13 mouse cellular contexts compared by ENCODE assay signal in the genomic region with DNA sequence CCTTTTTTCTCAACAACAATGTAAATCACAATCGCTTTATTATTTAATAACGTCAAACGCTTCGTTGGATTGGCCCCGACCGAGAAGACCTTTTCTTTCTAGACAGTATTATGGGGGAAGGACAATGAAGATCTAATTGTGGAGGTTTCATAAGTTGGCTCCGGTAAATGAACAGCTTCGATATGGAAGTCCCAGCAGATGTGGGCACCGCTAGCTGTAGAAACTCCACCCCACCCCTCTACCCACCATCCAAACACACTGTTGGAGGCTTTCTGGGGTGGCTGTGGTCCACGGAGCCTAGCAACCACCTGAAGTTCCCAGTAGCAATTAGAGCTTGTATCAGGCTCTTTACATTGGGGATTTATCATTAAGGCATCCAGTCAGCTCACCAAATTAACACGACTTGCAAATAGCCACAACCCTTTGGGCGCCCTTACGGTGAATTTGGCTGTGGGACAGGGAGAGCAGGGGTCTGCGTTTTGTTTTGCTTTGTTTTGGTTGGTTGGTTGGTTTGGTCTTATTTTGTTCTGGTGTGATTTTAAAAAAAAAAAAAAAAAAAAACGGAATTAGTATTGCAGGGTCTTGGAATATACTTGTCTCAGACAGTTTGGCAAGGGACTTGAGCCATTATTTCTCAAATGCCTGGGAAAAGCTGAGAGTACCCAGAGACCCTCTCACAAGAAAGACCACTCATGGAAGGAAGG. TPM values are rescaled to one million over a fixed set of nuclear protein-coding genes. Genes with fewer than 3 reads are reported as not detected.
DNase-seq lines count a peak whose midpoint lies in the region; ATAC-seq and TF ChIP-seq lines count a peak whose summit lies in the region.
"Had no signal": no experiment of that assay in that cellular context is flagged by ENCODE, and none has a peak within 500 bp of the region (broad histone marks: within the 10 kb centered on the region; RNA-seq: fewer than 3 reads in every experiment).

No protein-coding gene starts in this region.

- peak overlapping the region; percentile 81 for H3K9ac ChIP-seq in forebrain, embryonic 14.5 days (ENCODE audit: low read length)
- H3K9ac ChIP-seq in midbrain, embryonic 12.5 days (replicated peaks) = peak overlapping the region; percentile 79
- no peak overlapping the region for H3K9ac ChIP-seq in liver, postnatal 0 days (replicated peaks)

- peak; percentile 48 for DNase-seq in embryo, embryonic 9.5 days (ENCODE audit: extremely low spot score)
- DNase-seq in forebrain, embryonic 14.5 days (ENCODE audit: low spot score) = peak; percentile 89
- DNase-seq in retina, postnatal 1 day = peak; percentile 89
- no peak for DNase-seq in liver, postnatal 0 days
- no peak for DNase-seq in MN1 (ENCODE audit: low spot score)
- no peak for DNase-seq in urinary bladder, postnatal 14 days (ENCODE audit: low spot score)
- DNase-seq: cerebellum, adult 11 months; kidney, postnatal 10 days had no signal

- H3K36me3 ChIP-seq in forebrain, embryonic 14.5 days (ENCODE audit: control insufficient read depth, insufficient read depth, low read length) = no peaks in the 10 kb centered on the region; the same call in 1 of the 2 replicates
- no peaks in the 10 kb centered on the region for H3K36me3 ChIP-seq in midbrain, embryonic 12.5 days
- H3K36me3 ChIP-seq in liver, postnatal 0 days (replicated peaks; ENCODE audit: insufficient read depth, low read length) = no peaks in the 10 kb centered on the region
- H3K36me3 ChIP-seq: G1E had no signal

- peak; percentile 25 for ATAC-seq in forebrain, embryonic 14.5 days
- no peak for ATAC-seq in midbrain, embryonic 12.5 days (ENCODE audit: low FRiP score, low read depth)
- ATAC-seq in liver, postnatal 0 days = no peak

- H3K27me3 ChIP-seq in forebrain, embryonic 14.5 days (replicated peaks; ENCODE audit: control insufficient read depth, insufficient read depth, low read length) = no peaks in the 10 kb centered on the region
- peaks cover 31% of the 10 kb centered on the region for H3K27me3 ChIP-seq in midbrain, embryonic 12.5 days
- H3K27me3 ChIP-seq in liver, postnatal 0 days (ENCODE audit: insufficient read depth, low read length) = peaks cover 97% of the 10 kb centered on the region

- 2% methylated on average over 15 of the region's 15 CpGs for WGBS in forebrain, embryonic 14.5 days
- WGBS in midbrain, embryonic 12.5 days = 1% methylated on average over 15 of the region's 15 CpGs
- WGBS in liver, postnatal 0 days (ENCODE audit: insufficient replicate concordance) = 4% methylated on average over 15 of the region's 15 CpGs

- peak overlapping the region; percentile 90 for H3K4me2 ChIP-seq in forebrain, embryonic 14.5 days (ENCODE audit: low read length)
- peak overlapping the region; percentile 85 for H3K4me2 ChIP-seq in midbrain, embryonic 12.5 days (replicated peaks)
- no peak overlapping the region for H3K4me2 ChIP-seq in liver, postnatal 0 days (ENCODE audit: low read depth, low read length)

- H3K9me3 ChIP-seq in forebrain, embryonic 14.5 days (replicated peaks; ENCODE audit: control insufficient read depth, low read length) = no peaks in the 10 kb centered on the region
- H3K9me3 ChIP-seq in midbrain, embryonic 12.5 days = no peaks in the 10 kb centered on the region
- H3K9me3 ChIP-seq in liver, postnatal 0 days (ENCODE audit: low read length) = no peaks in the 10 kb centered on the region

- peak overlapping the region; percentile 99 for H3K27ac ChIP-seq in forebrain, embryonic 14.5 days (ENCODE audit: low read depth, low read length)
- peak overlapping the region; percentile 97 for H3K27ac ChIP-seq in midbrain, embryonic 12.5 days (replicated peaks)
- no peak overlapping the region for H3K27ac ChIP-seq in liver, postnatal 0 days (ENCODE audit: low read depth)

- peaks cover 41% of the 10 kb centered on the region for H3K4me1 ChIP-seq in forebrain, embryonic 14.5 days (ENCODE audit: control insufficient read depth, insufficient read depth, low read length)
- H3K4me1 ChIP-seq in midbrain, embryonic 12.5 days = peaks cover 93% of the 10 kb centered on the region
- peaks cover 12% of the 10 kb centered on the region for H3K4me1 ChIP-seq in liver, postnatal 0 days (ENCODE audit: insufficient read depth)

- TF ChIP-seq CTCF in liver, postnatal 0 days (IDR thresholded peaks at IDR 0.05; ENCODE audit: low read depth) = no peak

- TF ChIP-seq EP300 in liver, postnatal 0 days (IDR thresholded peaks at IDR 0.05; ENCODE audit: low read depth) = no peak

- H3K4me3 ChIP-seq in forebrain, embryonic 14.5 days (ENCODE audit: low read depth, low read length) = peak overlapping the region; percentile 43
- H3K4me3 ChIP-seq in midbrain, embryonic 12.5 days = peak overlapping the region; percentile 45
- no peak overlapping the region for H3K4me3 ChIP-seq in liver, postnatal 0 days (ENCODE audit: low read depth, low read length)
- H3K4me3 ChIP-seq: erythroblast, embryonic 14.5 days had no signal

RNA-seq across cellular contexts. Expression of gene Sox2, which starts 12.0 kb away (rescaled TPM):
- 26.6 and 32.0 TPM in 2 replicates for polyA plus RNA-seq in forebrain, embryonic 14.5 days (2014; fragmentation: Nextera tagmentation; extraction: Ambion mirVana)
- 49.5 and 61.1 TPM in 2 replicates for polyA plus RNA-seq in midbrain, embryonic 12.5 days (2016; fragmentation: Nextera tagmentation; extraction: Ambion mirVana)
- polyA plus RNA-seq in liver, postnatal 0 days (2015; fragmentation: Nextera tagmentation; extraction: Ambion mirVana) = not detected in 2 replicates
- polyA plus RNA-seq: erythroblast, embryonic 14.5 days; G1E; gonadal fat pad, adult 2 months; liver, embryonic 16.5 days had no signal

Comparison
In these comparisons a context has a peak if more than half of its experiments do, and no peak if none do; other contexts are left out.
1. DNase-seq: peak in embryo, embryonic 9.5 days (single experiment), forebrain, embryonic 14.5 days (single experiment) and retina, postnatal 1 day (single experiment); none in liver, postnatal 0 days (single experiment), MN1 (single experiment) and urinary bladder, postnatal 14 days (single experiment).
2. RNA of gene Sox2, which starts 12.0 kb away (polyA plus RNA-seq): 49.5 to 61.1 TPM in midbrain, embryonic 12.5 days and 26.6 to 32.0 TPM in forebrain, embryonic 14.5 days; not detected in liver, postnatal 0 days; every median in the first group is over 10 times any median in the second.